Mouse (Mus musculus) ES-E14 (cell line): ENCODE data around the gene Them7. TPM values are rescaled to one million over a fixed set of nuclear protein-coding genes. Genes with fewer than 3 reads are reported as not detected.
A peak's percentile ranks its signal among the peaks of the same experiment; 100 is the strongest.

ENCODE experiments used
- DNase-seq: peaks from one replicate; pipeline ENCODE4 v3.0.0-alpha.2; 2013; ENCODE audit warnings: low read depth, low spot score
- H3K27ac ChIP-seq: 2 replicates; pipeline ENCODE4 v1.5.1; 2012; ENCODE audit warnings: low read depth, mild to moderate bottlenecking, low read length, moderate library complexity, mixed read lengths; ENCODE audit not compliant: poor library complexity, insufficient read depth, severe bottlenecking
- H3K36me3 ChIP-seq: 2 replicates; pipeline ENCODE4 v1.6.1; 2012; ENCODE audit warnings: mild to moderate bottlenecking, low read length, moderate library complexity, mixed read lengths; ENCODE audit not compliant: control insufficient read depth, poor library complexity, insufficient read depth, severe bottlenecking
- H3K4me1 ChIP-seq, 2 experiments: fragments of 150-350 bp in 1 of 2; sonication (generic) in 1 of 2; 2 replicates each; pipeline ENCODE4 v1.6.1; 2012; ENCODE audit warnings: low read length in 2 of 2, mild to moderate bottlenecking in 1 of 2, mixed read lengths in 1 of 2; ENCODE audit not compliant: control insufficient read depth in 2 of 2, insufficient read depth in 2 of 2, poor library complexity in 1 of 2
- H3K4me3 ChIP-seq, 2 experiments: fragments of 150-350 bp in 1 of 2; sonication (generic) in 1 of 2; 2 replicates each; pipeline ENCODE4 v1.5.1; 2012; ENCODE audit warnings: low read length in 2 of 2, low read depth in 1 of 2, mild to moderate bottlenecking in 1 of 2, mixed read lengths in 1 of 2; ENCODE audit not compliant: insufficient read depth in 1 of 2, poor library complexity in 1 of 2, severe bottlenecking in 1 of 2
- H3K9ac ChIP-seq: 2 replicates; pipeline ENCODE4 v1.6.1; 2012; ENCODE audit warnings: low read depth, mild to moderate bottlenecking, low read length, mixed read lengths; ENCODE audit not compliant: poor library complexity, insufficient read depth, severe bottlenecking
- H3K9me3 ChIP-seq: fragments of 150-350 bp; sonication (generic); 2 replicates; pipeline ENCODE4 v1.6.1; 2012; ENCODE audit warnings: low read depth, mild to moderate bottlenecking, low read length; ENCODE audit not compliant: control insufficient read depth, insufficient read depth
- CHD2 ChIP-seq: IDR thresholded peaks from 2 replicates; pipeline ENCODE4 v1.6.1; 2014; ENCODE audit warnings: mild to moderate bottlenecking, low read depth, low read length, inconsistent platforms
- HCFC1 ChIP-seq: IDR thresholded peaks from 2 replicates; pipeline ENCODE4 v1.6.1; 2012; ENCODE audit warnings: low read length, inconsistent platforms, borderline replicate concordance; ENCODE audit not compliant: insufficient read depth
- MAFK ChIP-seq: IDR thresholded peaks from 2 replicates; pipeline ENCODE4 v1.6.1; 2014; ENCODE audit warnings: mild to moderate bottlenecking, low read depth, low read length, inconsistent platforms; ENCODE audit not compliant: insufficient read depth
- ZC3H11A ChIP-seq: IDR thresholded peaks from 2 replicates; pipeline ENCODE4 v1.6.1; 2012; ENCODE audit warnings: low read depth, mild to moderate bottlenecking, inconsistent platforms, low read length, borderline replicate concordance
- ZNF384 ChIP-seq: IDR thresholded peaks from 2 replicates; pipeline ENCODE4 v1.6.1; 2012; ENCODE audit warnings: low read depth, low read length, inconsistent platforms
- in situ Hi-C, 2 experiments: fragments of 600-800 bp; cut with MboI; formaldehyde crosslinking; loops; one replicate each; pipeline ENCODE4 v1.15.1; 2025; ENCODE audit warnings: low sequenced_read_pairs in 2 of 2, inconsistent platforms in 1 of 2; ENCODE audit not compliant: unreplicated experiment in 2 of 2
- total RNA-seq: library from RNA; depleted of rRNA; stranded (reverse); fragments of 300-350 nt; gene quantifications from 2 replicates; pipeline ENCODE4 v1.2.3, GENCODE M21; 2012

Gene Them7
- total RNA-seq, 1 experiment, result not detected

GRCm38 (mm10) chr2:105230333-105230732 lies 6.2 kb downstream of the Them7 start:
- TF ChIP-seq HCFC1 (no peak), CHD2 (no peak), ZC3H11A (peak; percentile 48; the same call in 1 of the 2 replicates), MAFK (no peak)
- no peaks in the 10 kb centered on the region for H3K4me1 ChIP-seq
- no peaks in the 10 kb centered on the region for H3K36me3 ChIP-seq
- no peak overlapping the region for H3K27ac ChIP-seq
- no peaks in the 10 kb centered on the region for H3K9me3 ChIP-seq
- H3K9ac ChIP-seq, result no peak overlapping the region
- DNase-seq, result peak; percentile 51
- H3K4me3 ChIP-seq, result no peak overlapping the region
- in situ Hi-C loops, result no loop called here

DNA sequence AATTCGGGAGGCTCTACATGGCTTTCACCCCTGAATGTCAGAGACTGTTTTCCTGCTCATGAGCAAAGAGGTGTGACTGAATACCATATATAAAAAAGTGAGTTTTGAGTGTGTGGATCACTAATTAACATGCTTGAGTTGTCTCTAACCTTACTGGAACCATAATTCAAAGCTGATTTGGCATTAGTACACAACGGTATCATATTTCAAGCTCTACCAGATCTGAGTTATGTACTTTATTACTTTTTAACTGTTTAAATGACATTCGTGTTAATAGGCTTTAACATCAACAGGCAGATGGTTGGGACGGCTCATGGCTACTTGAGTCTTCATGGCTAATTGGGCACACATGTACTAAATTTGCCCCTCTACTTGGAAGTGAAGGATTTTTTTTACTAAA lies 8.3 kb downstream of the Them7 start:
- no peak for DNase-seq
- in situ Hi-C loops, result no loop called here
- Histone ChIP-seq H3K9me3 (no peaks in the 10 kb centered on the region), H3K9ac (no peak overlapping the region), H3K4me1 (no peaks in the 10 kb centered on the region), H3K36me3 (no peaks in the 10 kb centered on the region), H3K4me3 (no peak overlapping the region), H3K27ac (no peak overlapping the region)
- TF ChIP-seq ZC3H11A (no peak), MAFK (no peak), CHD2 (no peak), HCFC1 (no peak), ZNF384 (no peak)

GRCm38 (mm10) chr2:105234278-105234677 lies 10.2 kb downstream of the Them7 start:
- H3K9ac ChIP-seq, result no peak overlapping the region
- in situ Hi-C loops, result no loop called here
- no peaks in the 10 kb centered on the region for H3K36me3 ChIP-seq
- no peak overlapping the region for H3K27ac ChIP-seq
- H3K4me1 ChIP-seq, result no peaks in the 10 kb centered on the region
- DNase-seq, result no peak
- H3K4me3 ChIP-seq, result no peak overlapping the region
- H3K9me3 ChIP-seq, result no peaks in the 10 kb centered on the region
- TF ChIP-seq HCFC1 (no peak), CHD2 (no peak), ZC3H11A (no peak), MAFK (no peak), ZNF384 (no peak)

- in situ Hi-C loops, result no loop called here
Observed at GRCm38 (mm10) chr2:105235380-105236115, 11.4 kb downstream of the Them7 start.

More at GRCm38 (mm10) chr2:105235380-105236115, 11.4 kb downstream of the Them7 start:
- Histone ChIP-seq H3K9me3 (no peaks in the 10 kb centered on the region), H3K36me3 (no peaks in the 10 kb centered on the region), H3K4me1 (no peaks in the 10 kb centered on the region), H3K27ac (no peak overlapping the region), H3K9ac (no peak overlapping the region), H3K4me3 (no peak overlapping the region)
- DNase-seq, result no peak
- no peak for TF ChIP-seq HCFC1
- TF ChIP-seq MAFK, result no peak
- no peak for TF ChIP-seq CHD2
- no peak for TF ChIP-seq ZNF384
- no peak for TF ChIP-seq ZC3H11A
